Mouse (Mus musculus): ENCODE results near the gene Piezo1.

DNA sequence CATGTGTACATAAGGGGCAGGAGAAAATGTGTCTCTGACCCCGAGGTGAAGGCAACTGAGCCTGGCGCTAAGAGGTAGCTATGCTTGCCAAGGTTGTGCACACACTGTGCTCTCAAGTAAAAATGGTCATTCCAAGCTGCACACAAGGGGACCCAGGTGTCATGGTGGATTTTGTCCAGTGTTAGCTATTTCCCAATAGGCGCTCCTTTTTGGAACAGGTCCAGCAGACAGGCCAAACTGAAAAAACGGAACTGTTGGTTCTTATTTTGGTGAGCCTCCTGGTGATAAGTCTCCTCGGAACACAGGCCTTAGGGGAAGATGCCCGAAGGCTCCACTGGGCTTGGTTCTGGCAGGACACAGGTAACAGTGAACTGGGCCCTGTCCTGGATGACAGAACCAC, 96.7 kb downstream of the Piezo1 start:
- TF ChIP-seq POLR2A (IDR thresholded peaks at IDR 0.05; ENCODE audit: extremely low read depth, insufficient read depth, low read length) (no peak), CTCF (IDR thresholded peaks at IDR 0.05; ENCODE audit: low read depth, low read length) (no peak)
